Mouse (Mus musculus): ENCODE results near the gene Cpeb3. TPM values are rescaled to one million over a fixed set of nuclear protein-coding genes. Genes with fewer than 3 reads are reported as not detected.
A peak's percentile ranks its signal among the peaks of the same experiment; 100 is the strongest.

Gene Cpeb3
- total and polyA plus RNA-seq, 2 experiments from 2014 or later: 10.3 to 23.7 TPM

- no peak overlapping the region for H3K27ac ChIP-seq
- no peaks in the 10 kb centered on the region for H3K36me3 ChIP-seq (ENCODE audit: insufficient read depth, low read length)
- H3K9ac ChIP-seq (replicated peaks; ENCODE audit: low read length): no peak overlapping the region
- H3K27me3 ChIP-seq (ENCODE audit: insufficient read depth, low read length): no peaks in the 10 kb centered on the region
- H3K9me3 ChIP-seq (ENCODE audit: low read length): no peaks in the 10 kb centered on the region
- H3K4me1 ChIP-seq (ENCODE audit: insufficient read depth, low read length): no peaks in the 10 kb centered on the region
- no peak overlapping the region for H3K4me2 ChIP-seq (ENCODE audit: low read depth, low read length)
- WGBS: 72% methylated on average over 4 of the region's 4 CpGs
- peak; percentile 78 for TF ChIP-seq CTCF (IDR thresholded peaks at IDR 0.05; ENCODE audit: low read depth)
- no peak overlapping the region for H3K4me3 ChIP-seq (ENCODE audit: low read length)
- peak; percentile 84 for DNase-seq (ENCODE audit: low spot score)
- ATAC-seq: peak; percentile 62; the same call in 1 of the 2 replicates
Measured at GRCm38 (mm10) chr19:37050643-37051345, 157.6 kb downstream of the Cpeb3 start.

GRCm38 (mm10) chr19:37048507-37048906 lies 159.9 kb downstream of the Cpeb3 start:
- Histone ChIP-seq H3K27me3 (ENCODE audit: insufficient read depth, low read length) (no peaks in the 10 kb centered on the region), H3K4me3 (ENCODE audit: low read length) (no peak overlapping the region), H3K36me3 (ENCODE audit: insufficient read depth, low read length) (no peaks in the 10 kb centered on the region), H3K27ac (no peak overlapping the region), H3K9ac (replicated peaks; ENCODE audit: low read length) (no peak overlapping the region), H3K9me3 (ENCODE audit: low read length) (no peaks in the 10 kb centered on the region), H3K4me2 (ENCODE audit: low read depth, low read length) (no peak overlapping the region), H3K4me1 (ENCODE audit: insufficient read depth, low read length) (no peaks in the 10 kb centered on the region)
- DNase-seq (ENCODE audit: low spot score): no peak
- no peak for TF ChIP-seq CTCF (IDR thresholded peaks at IDR 0.05; ENCODE audit: low read depth)
- ATAC-seq: no peak
- 86% methylated on average over 6 of the region's 6 CpGs for WGBS

GRCm38 (mm10) chr19:37044431-37044830 lies 164.0 kb downstream of the Cpeb3 start:
- WGBS: 74% methylated on average over 10 of the region's 10 CpGs

GRCm38 (mm10) chr19:37040906-37041305 lies 167.5 kb downstream of the Cpeb3 start:
- ATAC-seq (no peak), DNase-seq (ENCODE audit: low spot score) (no peak)
- Histone ChIP-seq H3K4me3 (ENCODE audit: low read length) (no peak overlapping the region), H3K36me3 (ENCODE audit: insufficient read depth, low read length) (no peaks in the 10 kb centered on the region; the same call in 1 of the 2 replicates), H3K4me1 (ENCODE audit: insufficient read depth, low read length) (no peaks in the 10 kb centered on the region), H3K4me2 (ENCODE audit: low read depth, low read length) (no peak overlapping the region), H3K27me3 (ENCODE audit: insufficient read depth, low read length) (no peaks in the 10 kb centered on the region), H3K27ac (no peak overlapping the region), H3K9me3 (ENCODE audit: low read length) (no peaks in the 10 kb centered on the region), H3K9ac (replicated peaks; ENCODE audit: low read length) (no peak overlapping the region)
- TF ChIP-seq CTCF (IDR thresholded peaks at IDR 0.05; ENCODE audit: low read depth): no peak

More at GRCm38 (mm10) chr19:37044431-37044830, 164.0 kb downstream of the Cpeb3 start:
- Histone ChIP-seq H3K4me1 (ENCODE audit: insufficient read depth, low read length) (no peaks in the 10 kb centered on the region), H3K9ac (replicated peaks; ENCODE audit: low read length) (no peak overlapping the region), H3K4me3 (ENCODE audit: low read length) (no peak overlapping the region), H3K27ac (no peak overlapping the region), H3K27me3 (ENCODE audit: insufficient read depth, low read length) (no peaks in the 10 kb centered on the region), H3K9me3 (ENCODE audit: low read length) (no peaks in the 10 kb centered on the region), H3K4me2 (ENCODE audit: low read depth, low read length) (no peak overlapping the region), H3K36me3 (ENCODE audit: insufficient read depth, low read length) (no peaks in the 10 kb centered on the region; the same call in 1 of the 2 replicates)
- no peak for DNase-seq (ENCODE audit: low spot score)
- no peak for TF ChIP-seq CTCF (IDR thresholded peaks at IDR 0.05; ENCODE audit: low read depth)
- ATAC-seq: no peak

GRCm38 (mm10) chr19:37032364-37032763 lies 176.0 kb downstream of the Cpeb3 start:
- H3K4me2 ChIP-seq (ENCODE audit: low read depth, low read length): no peak overlapping the region
- H3K4me1 ChIP-seq (ENCODE audit: insufficient read depth, low read length): no peaks in the 10 kb centered on the region
- no peaks in the 10 kb centered on the region for H3K36me3 ChIP-seq (ENCODE audit: insufficient read depth, low read length)
- H3K27me3 ChIP-seq (ENCODE audit: insufficient read depth, low read length): no peaks in the 10 kb centered on the region
- ATAC-seq: no peak
- H3K4me3 ChIP-seq (ENCODE audit: low read length): no peak overlapping the region
- H3K9me3 ChIP-seq (ENCODE audit: low read length): no peaks in the 10 kb centered on the region
- H3K9ac ChIP-seq (replicated peaks; ENCODE audit: low read length): no peak overlapping the region
- DNase-seq (ENCODE audit: low spot score): no peak
- H3K27ac ChIP-seq: no peak overlapping the region
- TF ChIP-seq CTCF (IDR thresholded peaks at IDR 0.05; ENCODE audit: low read depth): no peak
- WGBS: 83% methylated on average over 2 of the region's 2 CpGs

GRCm38 (mm10) chr19:37031446-37031845 lies 177.0 kb downstream of the Cpeb3 start:
- WGBS: 82% methylated on average over 5 of the region's 5 CpGs
- Histone ChIP-seq H3K9ac (replicated peaks; ENCODE audit: low read length) (no peak overlapping the region), H3K4me2 (ENCODE audit: low read depth, low read length) (no peak overlapping the region), H3K4me1 (ENCODE audit: insufficient read depth, low read length) (no peaks in the 10 kb centered on the region), H3K9me3 (ENCODE audit: low read length) (no peaks in the 10 kb centered on the region), H3K27me3 (ENCODE audit: insufficient read depth, low read length) (no peaks in the 10 kb centered on the region), H3K4me3 (ENCODE audit: low read length) (no peak overlapping the region), H3K27ac (no peak overlapping the region), H3K36me3 (ENCODE audit: insufficient read depth, low read length) (no peaks in the 10 kb centered on the region)
- ATAC-seq (no peak), DNase-seq (ENCODE audit: low spot score) (no peak)
- TF ChIP-seq CTCF (IDR thresholded peaks at IDR 0.05; ENCODE audit: low read depth): no peak

- Histone ChIP-seq H3K4me1 (ENCODE audit: insufficient read depth, low read length) (no peaks in the 10 kb centered on the region), H3K9me3 (ENCODE audit: low read length) (no peaks in the 10 kb centered on the region), H3K27me3 (ENCODE audit: insufficient read depth, low read length) (no peaks in the 10 kb centered on the region), H3K4me3 (ENCODE audit: low read length) (no peak overlapping the region), H3K36me3 (ENCODE audit: insufficient read depth, low read length) (no peaks in the 10 kb centered on the region), H3K4me2 (ENCODE audit: low read depth, low read length) (no peak overlapping the region), H3K9ac (replicated peaks; ENCODE audit: low read length) (no peak overlapping the region), H3K27ac (no peak overlapping the region)
- no peak for TF ChIP-seq CTCF (IDR thresholded peaks at IDR 0.05; ENCODE audit: low read depth)
- ATAC-seq (0 out of 2 replicates have a peak, but pooled peaks have one; percentile 41), DNase-seq (ENCODE audit: low spot score) (peak; percentile 37)
- 59% methylated on average over 6 of the region's 6 CpGs for WGBS
Measured at GRCm38 (mm10) chr19:37029771-37030170, 178.6 kb downstream of the Cpeb3 start.

Measured in hindbrain, postnatal 0 days (tissue).